In genomic region chr5:151089201-151089600, GRCm38 (mm10) we compare ENCODE assay signal across 26 mouse cellular contexts.
DNase-seq lines count a peak whose midpoint lies in the region; ATAC-seq and TF ChIP-seq lines count a peak whose summit lies in the region.
"Had no signal": no experiment of that assay in that cellular context is flagged by ENCODE, and none has a peak within 500 bp of the region (broad histone marks: within the 10 kb centered on the region; RNA-seq: fewer than 3 reads in every experiment).

No protein-coding gene starts in this region.

- TF ChIP-seq POLR2A in lung, adult 2 months (IDR thresholded peaks at IDR 0.05; ENCODE audit: borderline replicate concordance, extremely low read depth, low read depth, low read length) = no peak

- 47% methylated on average over 6 of the region's 6 CpGs for whole genome bisulfite sequencing in kidney, embryonic 16.5 days
- WGBS in lung, adult 2 months = 42% methylated on average over 6 of the region's 6 CpGs

- no peak overlapping the region for H3K27ac ChIP-seq in kidney, embryonic 16.5 days (ENCODE audit: low read length)
- H3K27ac ChIP-seq: forebrain, embryonic 10.5 days; forebrain, embryonic 13.5 days; heart, embryonic 15.5 days; hindbrain, embryonic 14.5 days; hindbrain, postnatal 0 days had no signal

- no peak overlapping the region for H3K4me3 ChIP-seq in kidney, embryonic 16.5 days (ENCODE audit: low read length)
- H3K4me3 ChIP-seq in lung, adult 2 months (replicated peaks; ENCODE audit: extremely low read depth, low read depth, low read length) = no peak overlapping the region
- H3K4me3 ChIP-seq: forebrain, embryonic 10.5 days; forebrain, embryonic 13.5 days; heart, embryonic 12.5 days; heart, embryonic 15.5 days had no signal

- no peak overlapping the region for H3K9ac ChIP-seq in kidney, embryonic 16.5 days (replicated peaks; ENCODE audit: low read length)
- H3K9ac ChIP-seq: forebrain, embryonic 13.5 days; heart, embryonic 12.5 days; heart, embryonic 15.5 days; hindbrain, embryonic 14.5 days had no signal

- H3K4me2 ChIP-seq in kidney, embryonic 16.5 days (replicated peaks; ENCODE audit: low read depth, low read length) = no peak overlapping the region
- H3K4me2 ChIP-seq: forebrain, embryonic 13.5 days; heart, embryonic 12.5 days; heart, embryonic 15.5 days; hindbrain, embryonic 14.5 days had no signal

- intact Hi-C loops in heart, postnatal 14 days (cut with DNase I) = no loop called here

- no peaks in the 10 kb centered on the region for H3K27me3 ChIP-seq in kidney, embryonic 16.5 days (ENCODE audit: insufficient read depth, low read length)
- H3K27me3 ChIP-seq: CH12.LX; forebrain, embryonic 13.5 days; heart, embryonic 12.5 days; heart, embryonic 15.5 days; Patski had no signal

- ATAC-seq in kidney, embryonic 16.5 days (ENCODE audit: low FRiP score, low TSS enrichment) = no peak
- ATAC-seq: forebrain, embryonic 13.5 days; forebrain, embryonic 16.5 days; hindbrain, postnatal 0 days; inflammation-experienced regulatory T-cells, adult 6 months; Patski had no signal

- H3K9me3 ChIP-seq in kidney, embryonic 16.5 days (ENCODE audit: low read length) = no peaks in the 10 kb centered on the region
- H3K9me3 ChIP-seq: forebrain, embryonic 10.5 days; forebrain, embryonic 13.5 days; heart, embryonic 12.5 days; heart, embryonic 15.5 days had no signal

- no peak for TF ChIP-seq CTCF in lung, adult 2 months (IDR thresholded peaks at IDR 0.05; ENCODE audit: insufficient read depth, low read length)

- H3K36me3 ChIP-seq in kidney, embryonic 16.5 days (ENCODE audit: insufficient read depth, low read length) = no peaks in the 10 kb centered on the region
- H3K36me3 ChIP-seq: forebrain, embryonic 10.5 days; G1E had no signal

- DNase-seq in heart, adult 11 months = peak; percentile 89
- no peak for DNase-seq in heart, postnatal 14 days
- DNase-seq in kidney, postnatal 14 days = peak; percentile 27
- DNase-seq in lung, adult 2 months = peak; percentile 2
- no peak for DNase-seq in lung, postnatal 14 days
- DNase-seq: adrenal gland, postnatal 10 days; adrenal gland, postnatal 36 days; B cell, adult 2 months; cerebellum, adult 18-20 months; cerebellum, adult 9-10 months; cerebellum, postnatal 14 days; gastrocnemius, postnatal 14 days; heart, postnatal 10 days; heart, postnatal 4 days had no signal

- peaks cover 26% of the 10 kb centered on the region for H3K4me1 ChIP-seq in kidney, embryonic 16.5 days (ENCODE audit: insufficient read depth, low read length)
- peaks cover 34% of the 10 kb centered on the region for H3K4me1 ChIP-seq in lung, adult 2 months (ENCODE audit: control insufficient read depth, insufficient read depth, low read length)

Comparison
In these comparisons a context has a peak if more than half of its experiments do, and no peak if none do; other contexts are left out.
1. DNase-seq: peak in heart, adult 11 months (single experiment), kidney, postnatal 14 days (single experiment) and lung, adult 2 months (single experiment); none in heart, postnatal 14 days (0 of 2) and lung, postnatal 14 days (single experiment).